Mouse (Mus musculus): ENCODE results near the gene Pklr. TPM values are rescaled to one million over a fixed set of nuclear protein-coding genes. Genes with fewer than 3 reads are reported as not detected.

Gene Pklr
- polyA plus RNA-seq, 1 experiment from 2014 or later, result 91.8 TPM

DNA sequence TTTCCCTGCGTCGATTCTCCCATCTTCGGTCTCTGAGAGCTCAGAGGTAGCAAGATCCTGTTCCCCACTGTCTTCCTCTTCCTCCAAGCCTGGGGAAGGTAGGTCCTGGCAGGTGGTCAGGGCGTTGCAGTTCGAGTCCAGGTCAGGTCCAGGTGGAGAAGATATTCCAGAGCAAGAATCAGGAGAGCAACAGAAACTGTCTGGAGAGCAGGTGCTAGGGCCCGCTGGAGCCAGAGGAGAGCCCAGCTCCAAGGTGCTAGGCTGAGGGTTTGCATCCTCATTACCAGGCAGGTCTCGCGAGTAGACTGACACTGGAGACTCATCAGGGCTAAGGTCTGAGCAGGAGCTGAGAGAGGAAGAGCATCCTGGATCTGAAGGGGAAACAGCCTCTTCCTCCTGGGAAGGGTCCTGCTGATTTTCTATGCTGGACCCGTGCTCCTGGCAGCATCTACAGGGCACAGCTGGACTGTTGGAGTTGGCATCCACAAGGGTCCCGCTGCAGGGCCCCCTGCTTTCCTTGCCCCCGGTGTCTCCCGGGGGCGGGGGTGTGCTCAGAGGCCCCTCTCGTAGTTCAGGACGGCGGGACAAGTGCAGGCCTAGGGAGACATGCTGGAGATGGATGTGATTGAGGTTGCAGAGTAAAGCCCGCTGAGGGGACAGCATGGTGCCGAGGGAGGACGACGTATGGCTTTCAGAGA, 44.0 kb upstream of the Pklr start:
- peaks cover 11% of the 10 kb centered on the region; the same call in 1 of the 2 replicates for H3K4me1 ChIP-seq (replicated peaks; ENCODE audit: control insufficient read depth, insufficient read depth, low read length)
- H3K27ac ChIP-seq (ENCODE audit: low read depth, low read length), result no peak overlapping the region
- H3K9me3 ChIP-seq (ENCODE audit: control insufficient read depth), result no peaks in the 10 kb centered on the region
- peak overlapping the region; percentile 100 for H3K4me2 ChIP-seq (replicated peaks; ENCODE audit: low read depth)
- TF ChIP-seq CTCF (IDR thresholded peaks at IDR 0.05; ENCODE audit: low read depth), result no peak
- H3K36me3 ChIP-seq (ENCODE audit: control insufficient read depth, insufficient read depth), result peaks cover 24% of the 10 kb centered on the region
- 32% methylated on average over 20 of the region's 20 CpGs for WGBS
- no peak for ATAC-seq
- peak overlapping the region; percentile 64; the same call in 1 of the 2 replicates for H3K4me3 ChIP-seq (ENCODE audit: low read depth, low read length)
- H3K9ac ChIP-seq (ENCODE audit: low read depth, low read length), result 0 out of 2 replicates have a peak overlapping the region, but pooled peaks have one; percentile 13
- no peaks in the 10 kb centered on the region for H3K27me3 ChIP-seq (replicated peaks; ENCODE audit: control insufficient read depth, insufficient read depth, low read length)

DNA sequence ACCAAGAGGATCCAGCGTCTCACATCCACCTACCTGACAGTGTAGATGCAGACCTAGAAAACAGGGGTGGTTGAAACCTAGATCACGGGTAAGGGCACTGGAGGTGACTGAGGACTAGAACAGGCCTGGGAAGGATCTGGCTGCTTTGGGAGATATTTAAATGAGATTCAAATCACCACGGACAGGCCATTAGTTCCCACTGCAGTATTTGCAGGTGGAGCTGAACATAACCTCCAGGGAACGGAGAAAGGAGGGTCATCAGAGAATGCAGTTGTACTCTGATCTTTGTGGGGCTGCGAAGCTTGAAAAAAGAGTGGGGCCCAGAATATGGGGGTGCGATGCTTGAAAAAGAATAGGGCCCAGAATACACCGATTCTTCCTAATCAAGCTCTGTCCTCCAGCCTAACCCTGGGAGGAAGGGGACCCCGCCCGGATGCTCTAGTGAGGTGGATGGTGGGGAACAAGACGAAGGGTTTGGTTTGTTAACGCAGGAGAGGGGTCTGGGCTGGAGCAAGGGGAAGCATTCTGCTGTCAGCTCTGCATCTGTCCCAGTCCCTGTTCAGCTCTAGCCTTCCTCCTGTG, 43.3 kb upstream of the Pklr start:
- 45% methylated on average over 11 of the region's 11 CpGs for WGBS
- Histone ChIP-seq H3K9me3 (ENCODE audit: control insufficient read depth) (no peaks in the 10 kb centered on the region), H3K4me1 (replicated peaks; ENCODE audit: control insufficient read depth, insufficient read depth, low read length) (peaks cover 10% of the 10 kb centered on the region; the same call in 1 of the 2 replicates), H3K27me3 (replicated peaks; ENCODE audit: control insufficient read depth, insufficient read depth, low read length) (no peaks in the 10 kb centered on the region), H3K36me3 (ENCODE audit: control insufficient read depth, insufficient read depth) (peaks cover 29% of the 10 kb centered on the region), H3K4me3 (ENCODE audit: low read depth, low read length) (peak overlapping the region; percentile 9; the same call in 1 of the 2 replicates), H3K4me2 (replicated peaks; ENCODE audit: low read depth) (peak overlapping the region; percentile 48), H3K9ac (ENCODE audit: low read depth, low read length) (0 out of 2 replicates have a peak overlapping the region, but pooled peaks have one; percentile 13), H3K27ac (ENCODE audit: low read depth, low read length) (no peak overlapping the region)
- TF ChIP-seq CTCF (IDR thresholded peaks at IDR 0.05; ENCODE audit: low read depth), result no peak
- ATAC-seq, result no peak

DNA sequence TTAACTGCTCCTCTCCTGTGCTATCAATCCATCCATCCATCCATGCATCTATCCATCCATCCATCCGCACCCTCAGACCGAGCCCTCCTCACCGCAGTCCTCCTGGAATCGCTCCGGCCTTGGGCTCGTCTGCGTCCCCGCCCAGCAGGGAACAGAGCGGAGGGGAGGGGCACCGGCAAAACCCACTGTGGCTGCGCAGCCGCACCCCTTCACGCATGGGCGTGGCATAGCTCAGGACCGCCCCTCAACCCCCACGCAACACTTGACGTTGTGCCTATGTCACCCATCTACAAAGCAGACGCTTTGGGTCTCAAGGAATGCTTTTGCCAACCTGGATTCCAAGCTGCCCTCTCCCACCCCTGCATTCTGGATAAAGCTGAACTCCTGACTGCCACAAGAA, 42.8 kb upstream of the Pklr start, which contains the start of gene Rusc1:
Rusc1 (minus strand) TSS at position 137 of the 400 bp plus-strand sequence.
- no peaks in the 10 kb centered on the region for H3K27me3 ChIP-seq (replicated peaks; ENCODE audit: control insufficient read depth, insufficient read depth, low read length)
- H3K27ac ChIP-seq (ENCODE audit: low read depth, low read length), result no peak within 1 kb of the TSS
- peak within 1 kb of the TSS; percentile 9; the same call in 1 of the 2 replicates for H3K4me3 ChIP-seq (ENCODE audit: low read depth, low read length)
- H3K4me2 ChIP-seq (replicated peaks; ENCODE audit: low read depth), result peak within 1 kb of the TSS; percentile 48
- ATAC-seq, result no peak
- peaks cover 34% of the 10 kb centered on the region for H3K36me3 ChIP-seq (ENCODE audit: control insufficient read depth, insufficient read depth)
- H3K9me3 ChIP-seq (ENCODE audit: control insufficient read depth), result no peaks in the 10 kb centered on the region
- 0 out of 2 replicates have a peak within 1 kb of the TSS, but pooled peaks have one; percentile 13 for H3K9ac ChIP-seq (ENCODE audit: low read depth, low read length)
- no peak for TF ChIP-seq CTCF (IDR thresholded peaks at IDR 0.05; ENCODE audit: low read depth)
- WGBS, result 2% methylated on average over 18 of the region's 18 CpGs
- 0 out of 2 replicates have a peak, but pooled peaks cover 5% of the 10 kb centered on the region for H3K4me1 ChIP-seq (replicated peaks; ENCODE audit: control insufficient read depth, insufficient read depth, low read length)

DNA sequence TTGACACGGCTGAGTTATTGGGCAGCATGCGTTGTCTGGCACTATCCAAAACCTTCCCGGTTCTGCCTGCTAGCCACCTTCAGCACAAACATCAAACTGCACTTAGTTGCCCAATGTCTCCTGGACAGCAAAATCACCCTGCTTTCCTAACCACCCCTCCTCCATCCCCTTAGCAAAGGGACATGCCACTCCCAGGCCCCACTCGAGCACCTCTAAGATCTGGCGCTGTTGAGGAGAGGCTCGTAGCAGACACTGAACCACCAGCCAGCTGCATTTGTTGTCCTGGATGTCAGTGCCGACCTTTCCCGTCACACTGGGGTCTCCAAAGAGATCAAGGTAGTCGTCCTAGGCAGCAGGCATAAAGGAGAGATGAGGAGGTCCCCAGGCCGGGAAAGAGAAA, 41.9 kb upstream of the Pklr start:
- H3K9ac ChIP-seq (ENCODE audit: low read depth, low read length), result no peak overlapping the region
- 78% methylated on average over 10 of the region's 10 CpGs for WGBS
- ATAC-seq, result no peak
- H3K27me3 ChIP-seq (replicated peaks; ENCODE audit: control insufficient read depth, insufficient read depth, low read length), result no peaks in the 10 kb centered on the region
- no peak for TF ChIP-seq CTCF (IDR thresholded peaks at IDR 0.05; ENCODE audit: low read depth)
- no peak overlapping the region for H3K27ac ChIP-seq (ENCODE audit: low read depth, low read length)
- no peak overlapping the region for H3K4me2 ChIP-seq (replicated peaks; ENCODE audit: low read depth)
- 0 out of 2 replicates have a peak, but pooled peaks cover 2% of the 10 kb centered on the region for H3K4me1 ChIP-seq (replicated peaks; ENCODE audit: control insufficient read depth, insufficient read depth, low read length)
- H3K4me3 ChIP-seq (ENCODE audit: low read depth, low read length), result no peak overlapping the region
- no peaks in the 10 kb centered on the region for H3K9me3 ChIP-seq (ENCODE audit: control insufficient read depth)
- peaks cover 41% of the 10 kb centered on the region for H3K36me3 ChIP-seq (ENCODE audit: control insufficient read depth, insufficient read depth)

DNA sequence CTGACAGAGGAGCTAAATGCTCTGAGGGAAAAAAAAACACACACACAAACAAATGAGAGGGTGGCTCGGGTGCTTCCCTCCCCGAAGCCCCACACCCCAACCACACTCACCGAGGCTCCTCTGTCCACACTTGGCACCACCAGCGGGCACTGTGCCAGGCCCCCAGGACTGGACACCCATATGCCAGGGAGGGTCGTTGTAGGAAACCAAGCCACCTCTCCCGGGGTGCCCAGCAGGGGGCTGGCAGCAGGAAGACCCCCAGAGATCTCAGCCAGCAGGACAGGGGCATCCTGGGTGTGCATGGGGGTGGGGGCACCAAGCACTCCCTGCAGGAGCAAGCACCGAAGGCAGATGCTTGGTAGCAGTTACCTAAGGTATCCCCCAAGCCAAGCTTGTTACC, 35.1 kb upstream of the Pklr start, which contains the start of gene Gm43738:
Gm43738 (minus strand) TSS at position 289 of the 400 bp plus-strand sequence.
- 20% methylated on average over 7 of the region's 7 CpGs for WGBS
- TF ChIP-seq CTCF (IDR thresholded peaks at IDR 0.05; ENCODE audit: low read depth), result peak; percentile 9; the same call in 1 of the 2 replicates
- Histone ChIP-seq H3K9ac (ENCODE audit: low read depth, low read length) (peak within 1 kb of the TSS; percentile 31; the same call in 1 of the 2 replicates), H3K36me3 (ENCODE audit: control insufficient read depth, insufficient read depth) (peaks cover 29% of the 10 kb centered on the region), H3K9me3 (ENCODE audit: control insufficient read depth) (no peaks in the 10 kb centered on the region), H3K4me3 (ENCODE audit: low read depth, low read length) (peak within 1 kb of the TSS; percentile 64), H3K4me2 (replicated peaks; ENCODE audit: low read depth) (peak within 1 kb of the TSS; percentile 82), H3K27me3 (replicated peaks; ENCODE audit: control insufficient read depth, insufficient read depth, low read length) (no peaks in the 10 kb centered on the region), H3K27ac (ENCODE audit: low read depth, low read length) (peak within 1 kb of the TSS; percentile 9; the same call in 1 of the 2 replicates), H3K4me1 (replicated peaks; ENCODE audit: control insufficient read depth, insufficient read depth, low read length) (peaks cover 10% of the 10 kb centered on the region; the same call in 1 of the 2 replicates)
- ATAC-seq, result no peak

DNA sequence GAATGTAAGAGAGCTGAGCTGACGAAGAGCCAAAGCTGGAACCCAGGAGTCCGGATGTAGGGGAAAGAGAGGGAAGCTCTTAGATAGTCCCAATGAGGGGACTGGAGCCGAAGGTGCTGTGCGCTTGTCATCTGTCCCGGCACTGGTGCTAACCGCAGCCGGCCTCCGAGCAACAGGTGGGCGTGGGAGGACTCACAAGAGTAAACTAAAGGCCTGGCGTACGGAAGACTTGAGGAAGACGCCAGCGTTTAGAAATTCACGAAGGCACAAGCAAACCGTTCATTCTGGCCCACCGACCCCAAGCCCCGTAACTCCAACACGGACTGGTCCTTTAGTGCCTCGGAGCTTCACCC, 34.5 kb upstream of the Pklr start:
- ATAC-seq, result peak; percentile 21; the same call in 1 of the 2 replicates
- H3K4me2 ChIP-seq (replicated peaks; ENCODE audit: low read depth), result peak overlapping the region; percentile 82
- H3K27me3 ChIP-seq (replicated peaks; ENCODE audit: control insufficient read depth, insufficient read depth, low read length), result no peaks in the 10 kb centered on the region
- peak overlapping the region; percentile 64 for H3K4me3 ChIP-seq (ENCODE audit: low read depth, low read length)
- no peaks in the 10 kb centered on the region for H3K9me3 ChIP-seq (ENCODE audit: control insufficient read depth)
- peaks cover 10% of the 10 kb centered on the region; the same call in 1 of the 2 replicates for H3K4me1 ChIP-seq (replicated peaks; ENCODE audit: control insufficient read depth, insufficient read depth, low read length)
- H3K36me3 ChIP-seq (ENCODE audit: control insufficient read depth, insufficient read depth), result peaks cover 23% of the 10 kb centered on the region
- WGBS, result under 1% methylated on average over 19 of the region's 19 CpGs
- no peak for TF ChIP-seq CTCF (IDR thresholded peaks at IDR 0.05; ENCODE audit: low read depth)
- H3K27ac ChIP-seq (ENCODE audit: low read depth, low read length), result peak overlapping the region; percentile 9; the same call in 1 of the 2 replicates
- peak overlapping the region; percentile 31; the same call in 1 of the 2 replicates for H3K9ac ChIP-seq (ENCODE audit: low read depth, low read length)
